8 mouse cellular contexts compared by ENCODE assay signal in genomic region chr12:8547357-8547756, GRCm38 (mm10). TPM values are rescaled to one million over a fixed set of nuclear protein-coding genes. Genes with fewer than 3 reads are reported as not detected.
DNase-seq lines count a peak whose midpoint lies in the region; ATAC-seq lines count a peak whose summit lies in the region.

No protein-coding gene starts in this region.

- peak; percentile 74 for DNase-seq in Muller cell, postnatal 12 days (ENCODE audit: inconsistent ontology term)
- peak; percentile 30 for DNase-seq in cerebellum, adult 8-10 months
- peak; percentile 25 to 34 for DNase-seq in frontal cortex, postnatal 10 days (ENCODE audit: low spot score in 2 of 2)
- peak; percentile 58 to 66 for DNase-seq in layer of hippocampus, postnatal 10 days (ENCODE audit: low spot score in 2 of 2)
- peak; percentile 76 for DNase-seq in lung, postnatal 14 days
- DNase-seq in ovary, postnatal 14 days (ENCODE audit: low spot score): peak; percentile 58
- DNase-seq in thymus, postnatal 14 days: peak; percentile 70

- no peak overlapping the region for H3K4me3 ChIP-seq in hindbrain, embryonic 13.5 days

- H3K4me2 ChIP-seq in hindbrain, embryonic 13.5 days: no peak overlapping the region

- no peak overlapping the region for H3K27ac ChIP-seq in hindbrain, embryonic 13.5 days

- ATAC-seq in hindbrain, embryonic 13.5 days (ENCODE audit: low FRiP score): peak; percentile 65; the same call in 1 of the 2 replicates

- no peaks in the 10 kb centered on the region for H3K9me3 ChIP-seq in hindbrain, embryonic 13.5 days

- H3K9ac ChIP-seq in hindbrain, embryonic 13.5 days: no peak overlapping the region

- no peaks in the 10 kb centered on the region for H3K4me1 ChIP-seq in hindbrain, embryonic 13.5 days (replicated peaks)

- H3K27me3 ChIP-seq in hindbrain, embryonic 13.5 days: no peaks in the 10 kb centered on the region

- 17% methylated on average over 11 of the region's 11 CpGs for WGBS in hindbrain, embryonic 13.5 days

- H3K36me3 ChIP-seq in hindbrain, embryonic 13.5 days: no peaks in the 10 kb centered on the region

RNA-seq across cellular contexts. Expression of gene Rhob, which starts 47.5 kb away (rescaled TPM):
- polyA plus RNA-seq in hindbrain, embryonic 13.5 days (2015; fragmentation: Nextera tagmentation; extraction: Ambion mirVana): 68.7 and 71.7 TPM in 2 replicates
- 100 to 1,000 TPM; 303 to 334 TPM for total RNA-seq in layer of hippocampus, postnatal 10 days (2021)

RNA-seq across cellular contexts. Expression of gene Slc7a15, which starts 51.5 kb away (rescaled TPM):
- polyA plus RNA-seq in hindbrain, embryonic 13.5 days (2015; fragmentation: Nextera tagmentation; extraction: Ambion mirVana): not detected in 2 replicates
- not detected for total RNA-seq in layer of hippocampus, postnatal 10 days (2021)
